Mouse (Mus musculus): ENCODE measurements around the gene Plcb2. TPM values are rescaled to one million over a fixed set of nuclear protein-coding genes. Genes with fewer than 3 reads are reported as not detected.

The Plcb2 gene
- polyA plus RNA-seq, 1 experiment from 2014 or later: 0.64 TPM

- Histone ChIP-seq H3K4me2 (replicated peaks; ENCODE audit: low read depth) (no peak overlapping the region), H3K9me3 (ENCODE audit: control insufficient read depth, low read length) (no peaks in the 10 kb centered on the region), H3K9ac (ENCODE audit: low read length) (no peak overlapping the region), H3K4me3 (ENCODE audit: low read depth, low read length) (no peak overlapping the region), H3K36me3 (ENCODE audit: control insufficient read depth, insufficient read depth, low read length) (no peaks in the 10 kb centered on the region), H3K27ac (replicated peaks) (no peak overlapping the region), H3K4me1 (replicated peaks; ENCODE audit: control insufficient read depth, insufficient read depth) (peaks cover 4% of the 10 kb centered on the region; the same call in 1 of the 2 replicates), H3K27me3 (ENCODE audit: control insufficient read depth, insufficient read depth, low read length) (no peaks in the 10 kb centered on the region)
- no peak for TF ChIP-seq EP300 (optimal IDR thresholded peaks at IDR 0.05)
- TF ChIP-seq CTCF (IDR thresholded peaks at IDR 0.05; ENCODE audit: low read depth): no peak
- WGBS: 58% methylated on average over 9 of the region's 9 CpGs
- DNase-seq (ENCODE audit: low spot score): no peak
- ATAC-seq (ENCODE audit: low FRiP score, low TSS enrichment): no peak
Measured at GRCm38 (mm10) chr2:118741183-118741582, 12.9 kb upstream of the Plcb2 start.

GRCm38 (mm10) chr2:118740341-118740740, 12.1 kb upstream of the Plcb2 start:
- TF ChIP-seq CTCF (IDR thresholded peaks at IDR 0.05; ENCODE audit: low read depth): no peak
- TF ChIP-seq EP300 (optimal IDR thresholded peaks at IDR 0.05): no peak
- Histone ChIP-seq H3K9ac (ENCODE audit: low read length) (no peak overlapping the region), H3K4me1 (replicated peaks; ENCODE audit: control insufficient read depth, insufficient read depth) (peaks cover 4% of the 10 kb centered on the region; the same call in 1 of the 2 replicates), H3K4me3 (ENCODE audit: low read depth, low read length) (no peak overlapping the region), H3K27ac (replicated peaks) (no peak overlapping the region), H3K36me3 (ENCODE audit: control insufficient read depth, insufficient read depth, low read length) (no peaks in the 10 kb centered on the region), H3K9me3 (ENCODE audit: control insufficient read depth, low read length) (no peaks in the 10 kb centered on the region), H3K4me2 (replicated peaks; ENCODE audit: low read depth) (no peak overlapping the region), H3K27me3 (ENCODE audit: control insufficient read depth, insufficient read depth, low read length) (no peaks in the 10 kb centered on the region)
- DNase-seq (ENCODE audit: low spot score) (no peak), ATAC-seq (ENCODE audit: low FRiP score, low TSS enrichment) (no peak)
- 63% methylated on average over 3 of the region's 3 CpGs for WGBS

- DNase-seq (ENCODE audit: low spot score): no peak
- Histone ChIP-seq H3K36me3 (ENCODE audit: control insufficient read depth, insufficient read depth, low read length) (no peaks in the 10 kb centered on the region), H3K27me3 (ENCODE audit: control insufficient read depth, insufficient read depth, low read length) (no peaks in the 10 kb centered on the region), H3K4me2 (replicated peaks; ENCODE audit: low read depth) (no peak overlapping the region), H3K9me3 (ENCODE audit: control insufficient read depth, low read length) (no peaks in the 10 kb centered on the region), H3K27ac (replicated peaks) (no peak overlapping the region), H3K4me3 (ENCODE audit: low read depth, low read length) (no peak overlapping the region), H3K9ac (ENCODE audit: low read length) (no peak overlapping the region), H3K4me1 (replicated peaks; ENCODE audit: control insufficient read depth, insufficient read depth) (peaks cover 5% of the 10 kb centered on the region)
- 43% methylated on average over 5 of the region's 5 CpGs for WGBS
- no peak for ATAC-seq (ENCODE audit: low FRiP score, low TSS enrichment)
- TF ChIP-seq EP300 (optimal IDR thresholded peaks at IDR 0.05) (no peak), CTCF (IDR thresholded peaks at IDR 0.05; ENCODE audit: low read depth) (no peak)
Measured at GRCm38 (mm10) chr2:118733341-118733740, 5.1 kb upstream of the Plcb2 start.

GRCm38 (mm10) chr2:118731981-118732380, 3.7 kb upstream of the Plcb2 start:
- 75% methylated on average over 5 of the region's 5 CpGs for WGBS
- H3K4me2 ChIP-seq (replicated peaks; ENCODE audit: low read depth): no peak overlapping the region
- H3K9me3 ChIP-seq (ENCODE audit: control insufficient read depth, low read length): no peaks in the 10 kb centered on the region
- H3K27me3 ChIP-seq (ENCODE audit: control insufficient read depth, insufficient read depth, low read length): no peaks in the 10 kb centered on the region
- peaks cover 5% of the 10 kb centered on the region for H3K4me1 ChIP-seq (replicated peaks; ENCODE audit: control insufficient read depth, insufficient read depth)
- DNase-seq (ENCODE audit: low spot score) (no peak), ATAC-seq (ENCODE audit: low FRiP score, low TSS enrichment) (no peak)
- no peak overlapping the region for H3K4me3 ChIP-seq (ENCODE audit: low read depth, low read length)
- no peaks in the 10 kb centered on the region for H3K36me3 ChIP-seq (ENCODE audit: control insufficient read depth, insufficient read depth, low read length)
- no peak overlapping the region for H3K9ac ChIP-seq (ENCODE audit: low read length)
- TF ChIP-seq EP300 (optimal IDR thresholded peaks at IDR 0.05): no peak
- no peak overlapping the region for H3K27ac ChIP-seq (replicated peaks)

- no peak overlapping the region for H3K27ac ChIP-seq (replicated peaks)
- DNase-seq (ENCODE audit: low spot score) (peak; percentile 72), ATAC-seq (ENCODE audit: low FRiP score, low TSS enrichment) (peak; percentile 31; the same call in 1 of the 2 replicates)
- H3K9ac ChIP-seq (ENCODE audit: low read length): no peak overlapping the region
- H3K4me1 ChIP-seq (replicated peaks; ENCODE audit: control insufficient read depth, insufficient read depth): peaks cover 5% of the 10 kb centered on the region
- no peaks in the 10 kb centered on the region for H3K9me3 ChIP-seq (ENCODE audit: control insufficient read depth, low read length)
- no peaks in the 10 kb centered on the region for H3K27me3 ChIP-seq (ENCODE audit: control insufficient read depth, insufficient read depth, low read length)
- WGBS: 15% methylated on average over 3 of the region's 3 CpGs
- no peaks in the 10 kb centered on the region for H3K36me3 ChIP-seq (ENCODE audit: control insufficient read depth, insufficient read depth, low read length)
- TF ChIP-seq EP300 (optimal IDR thresholded peaks at IDR 0.05): no peak
- peak; percentile 88 for TF ChIP-seq CTCF (IDR thresholded peaks at IDR 0.05; ENCODE audit: low read depth)
- H3K4me3 ChIP-seq (ENCODE audit: low read depth, low read length): no peak overlapping the region
- H3K4me2 ChIP-seq (replicated peaks; ENCODE audit: low read depth): no peak overlapping the region
Measured at GRCm38 (mm10) chr2:118730622-118730915, 2.3 kb upstream of the Plcb2 start.

GRCm38 (mm10) chr2:118729816-118730621, 1.8 kb upstream of the Plcb2 start:
- Histone ChIP-seq H3K4me2 (replicated peaks; ENCODE audit: low read depth) (no peak overlapping the region), H3K27me3 (ENCODE audit: control insufficient read depth, insufficient read depth, low read length) (no peaks in the 10 kb centered on the region), H3K36me3 (ENCODE audit: control insufficient read depth, insufficient read depth, low read length) (no peaks in the 10 kb centered on the region), H3K9me3 (ENCODE audit: control insufficient read depth, low read length) (no peaks in the 10 kb centered on the region), H3K4me3 (ENCODE audit: low read depth, low read length) (no peak overlapping the region), H3K27ac (replicated peaks) (no peak overlapping the region), H3K4me1 (replicated peaks; ENCODE audit: control insufficient read depth, insufficient read depth) (peaks cover 5% of the 10 kb centered on the region), H3K9ac (ENCODE audit: low read length) (no peak overlapping the region)
- no peak for ATAC-seq (ENCODE audit: low FRiP score, low TSS enrichment)
- DNase-seq (ENCODE audit: low spot score): no peak
- 21% methylated on average over 8 of the region's 8 CpGs for WGBS
- TF ChIP-seq EP300 (optimal IDR thresholded peaks at IDR 0.05) (no peak), CTCF (IDR thresholded peaks at IDR 0.05; ENCODE audit: low read depth) (no peak)

Measured in stomach, postnatal 0 days (tissue).